In genomic region chr4:119194909-119195581, GRCm38 (mm10) we compare ENCODE assay signal across 8 mouse cellular contexts. TPM values are rescaled to one million over a fixed set of nuclear protein-coding genes. Genes with fewer than 3 reads are reported as not detected.
DNase-seq lines count a peak whose midpoint lies in the region; ATAC-seq and TF ChIP-seq lines count a peak whose summit lies in the region.

TSS of gene Svbp (plus strand) at chr4:119195306.

- TF ChIP-seq CTCF in bone marrow macrophage, adult 2 months (IDR thresholded peaks at IDR 0.05; ENCODE audit: low read depth, low read length) = no peak

- under 1% methylated on average over 47 of the region's 47 CpGs for WGBS in embryonic facial prominence, embryonic 15.5 days
- under 1% methylated on average over 41 of the region's 47 CpGs for WGBS in limb, embryonic 13.5 days
- WGBS in midbrain, embryonic 15.5 days = 1% methylated on average over 43 of the region's 47 CpGs

- peak within 1 kb of the TSS; percentile 82 for H3K4me3 ChIP-seq in bone marrow macrophage, adult 2 months (ENCODE audit: insufficient read depth, low read length)
- H3K4me3 ChIP-seq in embryonic facial prominence, embryonic 15.5 days (replicated peaks) = peak within 1 kb of the TSS; percentile 78
- peak within 1 kb of the TSS; percentile 80 for H3K4me3 ChIP-seq in limb, embryonic 13.5 days
- H3K4me3 ChIP-seq in midbrain, embryonic 15.5 days = peak within 1 kb of the TSS; percentile 56

- no peaks in the 10 kb centered on the region for H3K27me3 ChIP-seq in embryonic facial prominence, embryonic 15.5 days
- no peaks in the 10 kb centered on the region for H3K27me3 ChIP-seq in limb, embryonic 13.5 days
- no peaks in the 10 kb centered on the region for H3K27me3 ChIP-seq in midbrain, embryonic 15.5 days (replicated peaks)

- H3K4me1 ChIP-seq in bone marrow macrophage, adult 2 months (ENCODE audit: control insufficient read depth, insufficient read depth, low read length) = no peaks in the 10 kb centered on the region; the same call in 1 of the 2 replicates
- H3K4me1 ChIP-seq in embryonic facial prominence, embryonic 15.5 days = peaks cover 28% of the 10 kb centered on the region
- peaks cover 28% of the 10 kb centered on the region for H3K4me1 ChIP-seq in limb, embryonic 13.5 days
- peaks cover 21% of the 10 kb centered on the region for H3K4me1 ChIP-seq in midbrain, embryonic 15.5 days

- peak; percentile 93 for ATAC-seq in embryonic facial prominence, embryonic 15.5 days (ENCODE audit: insufficient number of reproducible peaks, low FRiP score, low TSS enrichment, low read depth)
- peak; percentile 92 for ATAC-seq in limb, embryonic 13.5 days (ENCODE audit: low FRiP score, low read depth)
- ATAC-seq in midbrain, embryonic 15.5 days (replicated peaks) = peak; percentile 89

- TF ChIP-seq POLR2A in bone marrow macrophage, adult 2 months (IDR thresholded peaks at IDR 0.05; ENCODE audit: borderline replicate concordance, low read depth, low read length) = no peak; the same call in 1 of the 2 replicates

- H3K9ac ChIP-seq in embryonic facial prominence, embryonic 15.5 days = peak within 1 kb of the TSS; percentile 68
- peak within 1 kb of the TSS; percentile 88 for H3K9ac ChIP-seq in limb, embryonic 13.5 days
- peak within 1 kb of the TSS; percentile 61 for H3K9ac ChIP-seq in midbrain, embryonic 15.5 days

- H3K27ac ChIP-seq in bone marrow macrophage, adult 2 months (ENCODE audit: insufficient read depth, low read depth, low read length) = no peak within 1 kb of the TSS
- H3K27ac ChIP-seq in embryonic facial prominence, embryonic 15.5 days (replicated peaks) = peak within 1 kb of the TSS; percentile 84
- peak within 1 kb of the TSS; percentile 80 for H3K27ac ChIP-seq in limb, embryonic 13.5 days
- peak within 1 kb of the TSS; percentile 77 for H3K27ac ChIP-seq in midbrain, embryonic 15.5 days

- DNase-seq in 416B (ENCODE audit: low read depth) = peak; percentile 91
- DNase-seq in heart, adult 8-10 months (ENCODE audit: low spot score) = peak; percentile 70
- DNase-seq in kidney, adult 9 months = peak; percentile 83
- DNase-seq in spleen, adult 18-20 months = peak; percentile 80 to 89

- no peaks in the 10 kb centered on the region for H3K9me3 ChIP-seq in embryonic facial prominence, embryonic 15.5 days (replicated peaks)
- H3K9me3 ChIP-seq in limb, embryonic 13.5 days = no peaks in the 10 kb centered on the region
- no peaks in the 10 kb centered on the region for H3K9me3 ChIP-seq in midbrain, embryonic 15.5 days

- no peaks in the 10 kb centered on the region for H3K36me3 ChIP-seq in embryonic facial prominence, embryonic 15.5 days
- H3K36me3 ChIP-seq in limb, embryonic 13.5 days = peaks cover 13% of the 10 kb centered on the region
- no peaks in the 10 kb centered on the region for H3K36me3 ChIP-seq in midbrain, embryonic 15.5 days (replicated peaks)

- H3K4me2 ChIP-seq in embryonic facial prominence, embryonic 15.5 days (replicated peaks) = peak within 1 kb of the TSS; percentile 66
- H3K4me2 ChIP-seq in limb, embryonic 13.5 days (replicated peaks) = peak within 1 kb of the TSS; percentile 70
- H3K4me2 ChIP-seq in midbrain, embryonic 15.5 days = peak within 1 kb of the TSS; percentile 58

RNA-seq across cellular contexts. Expression of gene Svbp, which starts in this region (rescaled TPM):
- polyA plus RNA-seq in bone marrow macrophage, adult 2 months (2012; ENCODE audit: insufficient read depth, insufficient read length, missing spikeins) = 36.6 and 41.1 TPM in 2 replicates
- polyA plus RNA-seq in embryonic facial prominence, embryonic 15.5 days (2015; fragmentation: Nextera tagmentation; extraction: Ambion mirVana) = 213 and 230 TPM in 2 replicates
- total RNA-seq in heart, adult 8-10 months (2022) = 10 to 100 TPM; 14.8 to 17.5 (median 15.8) TPM
- polyA plus RNA-seq in limb, embryonic 13.5 days (2015; fragmentation: Nextera tagmentation; extraction: Ambion mirVana) = 223 and 237 TPM in 2 replicates
- polyA plus RNA-seq in midbrain, embryonic 15.5 days (2015; fragmentation: Nextera tagmentation; extraction: Ambion mirVana) = 237 and 238 TPM in 2 replicates
